Mouse (Mus musculus) midbrain, embryonic 14.5 days (tissue): ENCODE measurements around the gene Csrp1. TPM values are rescaled to one million over a fixed set of nuclear protein-coding genes. Genes with fewer than 3 reads are reported as not detected.
A peak's percentile ranks its signal among the peaks of the same experiment; 100 is the strongest.

Source experiments
- ATAC-seq: fragments of 200-750 bp; cut with Nextera tagmentation; 2 replicates; pipeline ENCODE4 v1.8.0; 2017; ENCODE audit warnings: moderate number of reproducible peaks, moderate library complexity; ENCODE audit not compliant: low FRiP score, low TSS enrichment
- DNase-seq: peaks from one replicate; pipeline ENCODE4 v3.0.0-alpha.2; 2015
- H3K27ac ChIP-seq: fragments of 300-500 bp; sonication (generic); replicated peaks from 2 replicates; pipeline ENCODE4 v1.5.1; 2014; ENCODE audit warnings: mild to moderate bottlenecking, low read depth, low read length, moderate library complexity
- H3K27me3 ChIP-seq: fragments of 300-500 bp; sonication (generic); 2 replicates; pipeline ENCODE4 v1.6.1; 2014; ENCODE audit warnings: low read length, control low read depth, mixed read lengths; ENCODE audit not compliant: control insufficient read depth, insufficient read depth
- H3K36me3 ChIP-seq: fragments of 300-500 bp; sonication (generic); 2 replicates; pipeline ENCODE4 v1.6.1; 2014; ENCODE audit warnings: low read length, control low read depth; ENCODE audit not compliant: control insufficient read depth, insufficient read depth
- H3K4me1 ChIP-seq: fragments of 300-500 bp; sonication (generic); 2 replicates; pipeline ENCODE4 v1.6.1; 2014; ENCODE audit warnings: mild to moderate bottlenecking, antibody characterized with exemption, low read length, control low read depth; ENCODE audit not compliant: control insufficient read depth, insufficient read depth
- H3K4me2 ChIP-seq: fragments of 300-500 bp; sonication (generic); 2 replicates; pipeline ENCODE4 v1.6.1; 2014; ENCODE audit warnings: mild to moderate bottlenecking, low read length, moderate library complexity
- H3K4me3 ChIP-seq: fragments of 300-500 bp; sonication (generic); replicated peaks from 2 replicates; pipeline ENCODE4 v1.5.1; 2014; ENCODE audit warnings: low read depth, low read length
- H3K9ac ChIP-seq: fragments of 300-500 bp; sonication (generic); replicated peaks from 2 replicates; pipeline ENCODE4 v1.6.1; 2014; ENCODE audit warnings: mild to moderate bottlenecking, low read length, moderate library complexity
- H3K9me3 ChIP-seq: fragments of 300-500 bp; sonication (generic); 2 replicates; pipeline ENCODE4 v1.6.1; 2016; ENCODE audit warnings: low read length, control low read depth, mixed read lengths; ENCODE audit not compliant: control insufficient read depth
- WGBS: fragments of 180-500 bp; shearing (Covaris S2); extraction: QIAGEN DNeasy Blood & Tissue Kit; methylation state at CpG from one replicate; pipeline ENCODE4 v1.1.7; 2014; 5-methylcytosine and 5-hydroxymethylcytosine counted together
- polyA plus RNA-seq: library from polyadenylated mRNA; unstranded; fragments of >200 nt; fragmentation: Nextera tagmentation; extraction: Ambion mirVana; gene quantifications from 2 replicates; pipeline ENCODE4 v1.2.1, GENCODE M21; 2014

The Csrp1 gene
- polyA plus RNA-seq, 1 experiment from 2014 or later, result 16.1 TPM

DNA sequence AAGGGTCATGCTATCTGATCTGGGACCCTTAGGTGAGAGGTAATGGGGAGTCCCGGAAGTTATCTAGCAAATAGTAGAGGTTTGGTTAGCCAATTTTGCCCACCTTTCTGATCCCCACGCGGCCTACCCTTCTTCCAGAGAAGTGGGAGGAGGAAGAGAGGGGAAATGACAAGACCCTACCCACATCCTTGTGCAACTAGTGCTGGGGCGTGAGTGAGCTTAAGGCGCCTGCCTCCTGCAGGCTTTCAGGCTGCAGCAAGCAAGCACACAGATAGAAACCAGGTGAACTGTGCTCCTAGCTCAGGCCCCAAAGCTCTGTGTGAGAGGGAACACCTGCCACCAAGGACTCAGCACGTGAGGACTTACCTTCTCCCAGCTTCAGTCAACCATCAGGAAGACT lies 31.2 kb upstream of the Csrp1 start:
- Histone ChIP-seq H3K9ac (peak overlapping the region; percentile 72; the same call in 1 of the 2 replicates), H3K27ac (no peak overlapping the region), H3K27me3 (0 out of 2 replicates have a peak, but pooled peaks cover 8% of the 10 kb centered on the region), H3K9me3 (no peaks in the 10 kb centered on the region), H3K4me3 (peak overlapping the region; percentile 56), H3K4me2 (peak overlapping the region; percentile 98), H3K4me1 (peaks cover 18% of the 10 kb centered on the region), H3K36me3 (no peaks in the 10 kb centered on the region)
- DNase-seq (no peak), ATAC-seq (no peak)
- WGBS, result 11% methylated on average over 6 of the region's 6 CpGs

DNA sequence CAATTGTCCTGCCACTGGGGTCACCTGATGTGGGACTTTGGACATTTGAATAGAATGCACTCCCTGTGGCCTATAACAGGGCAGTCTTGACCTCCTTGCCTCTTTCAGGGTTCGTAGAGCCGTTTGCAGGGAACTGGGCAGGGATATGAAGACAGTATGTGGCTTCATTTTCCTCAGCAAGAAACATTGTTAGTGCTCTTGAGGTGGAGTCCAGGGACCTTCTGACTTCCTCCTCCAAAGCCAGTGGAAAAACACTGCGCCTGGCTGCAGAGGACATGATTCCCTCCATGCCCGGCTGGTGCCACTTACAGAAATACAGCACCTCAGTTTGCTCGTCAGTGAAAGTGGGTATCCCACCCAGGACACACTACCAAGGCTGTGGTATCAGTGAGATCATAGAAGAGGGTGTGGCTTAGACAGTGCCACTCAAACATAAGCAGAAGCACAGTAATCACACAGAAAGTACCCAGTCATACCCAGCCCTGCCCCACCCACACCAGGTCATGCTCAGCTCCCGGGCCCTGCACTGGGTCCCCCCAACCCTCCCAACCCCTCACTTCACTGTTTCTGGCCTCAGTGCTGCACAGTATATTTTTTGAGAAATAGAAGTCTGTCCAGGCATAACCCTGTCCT lies 29.0 kb upstream of the Csrp1 start:
- H3K4me3 ChIP-seq, result no peak overlapping the region
- no peaks in the 10 kb centered on the region for H3K36me3 ChIP-seq
- H3K4me2 ChIP-seq, result no peak overlapping the region
- H3K27me3 ChIP-seq, result 0 out of 2 replicates have a peak, but pooled peaks cover 6% of the 10 kb centered on the region
- no peak overlapping the region for H3K27ac ChIP-seq
- ATAC-seq (no peak), DNase-seq (no peak)
- no peaks in the 10 kb centered on the region for H3K9me3 ChIP-seq
- WGBS, result 78% methylated on average over 6 of the region's 6 CpGs
- H3K9ac ChIP-seq, result no peak overlapping the region
- peaks cover 18% of the 10 kb centered on the region for H3K4me1 ChIP-seq

DNA sequence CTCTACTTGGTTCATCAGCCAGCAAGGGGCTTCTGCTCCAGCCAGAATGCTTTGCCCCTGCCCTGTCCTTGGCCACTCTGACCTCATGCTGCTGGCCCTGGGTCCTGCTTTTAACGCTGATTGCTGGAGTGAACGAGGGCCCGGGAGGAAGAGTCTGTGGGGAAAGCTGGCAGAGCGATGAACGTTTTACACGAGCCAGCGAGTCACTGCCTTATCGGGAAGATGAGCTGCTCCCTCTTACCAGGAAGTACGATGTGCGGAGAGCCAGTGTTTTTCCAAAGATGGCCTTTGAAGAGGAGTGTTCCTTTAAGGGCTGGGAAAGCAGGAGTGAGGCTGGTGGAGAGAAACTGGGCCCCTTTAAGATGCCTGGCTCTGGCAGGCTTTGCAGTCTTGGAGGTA lies 28.4 kb upstream of the Csrp1 start:
- 58% methylated on average over 10 of the region's 10 CpGs for WGBS
- no peak overlapping the region for H3K9ac ChIP-seq
- 0 out of 2 replicates have a peak, but pooled peaks cover under 1% of the 10 kb centered on the region for H3K27me3 ChIP-seq
- no peak overlapping the region for H3K4me3 ChIP-seq
- H3K4me1 ChIP-seq, result peaks cover 14% of the 10 kb centered on the region
- ATAC-seq, result no peak
- H3K4me2 ChIP-seq, result no peak overlapping the region
- H3K27ac ChIP-seq, result no peak overlapping the region
- no peaks in the 10 kb centered on the region for H3K9me3 ChIP-seq
- no peak for DNase-seq
- H3K36me3 ChIP-seq, result no peaks in the 10 kb centered on the region

DNA sequence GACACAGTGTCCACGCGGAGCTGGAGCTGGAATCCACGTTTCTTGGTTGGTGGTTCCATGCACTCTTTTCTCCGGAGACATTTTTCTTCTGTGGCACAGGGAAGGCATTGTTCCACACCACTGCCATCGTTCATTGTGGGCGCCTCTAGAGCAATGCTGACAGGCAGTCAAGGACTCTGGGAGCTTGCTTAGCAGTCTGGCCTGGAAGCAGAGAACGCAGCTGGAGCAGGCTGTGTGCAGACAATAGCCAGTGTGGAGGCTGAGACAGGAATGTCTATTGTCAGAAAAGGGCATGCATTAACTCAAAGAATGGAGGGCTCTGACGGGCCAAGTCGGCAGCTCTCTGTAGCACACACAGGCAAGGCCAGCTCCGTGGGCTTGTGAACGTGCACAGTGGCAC lies 25.7 kb upstream of the Csrp1 start:
- Histone ChIP-seq H3K4me2 (no peak overlapping the region), H3K4me3 (no peak overlapping the region), H3K9me3 (no peaks in the 10 kb centered on the region), H3K27me3 (0 out of 2 replicates have a peak, but pooled peaks cover 3% of the 10 kb centered on the region), H3K4me1 (peaks cover 6% of the 10 kb centered on the region), H3K27ac (no peak overlapping the region), H3K36me3 (no peaks in the 10 kb centered on the region), H3K9ac (no peak overlapping the region)
- no peak for ATAC-seq
- no peak for DNase-seq
- 53% methylated on average over 11 of the region's 11 CpGs for WGBS

DNA sequence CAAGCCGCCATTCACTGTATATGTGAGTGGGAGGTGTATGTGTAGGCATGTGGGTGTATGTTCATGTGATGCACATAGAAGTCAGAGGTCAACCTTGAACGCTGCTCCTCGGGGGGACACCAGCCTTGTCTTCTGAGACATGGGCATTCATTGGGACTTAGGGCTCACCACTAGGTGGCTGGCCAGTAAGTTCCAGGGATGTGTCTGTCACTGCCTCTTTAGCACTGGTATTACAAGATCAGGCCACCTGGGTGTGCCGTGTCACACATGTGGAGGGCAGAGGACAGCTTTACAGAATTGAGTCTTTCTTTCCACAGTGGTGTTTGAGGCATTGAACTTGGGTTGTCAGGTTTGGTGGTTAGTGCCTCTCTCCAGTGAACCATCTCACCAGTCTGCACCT lies 22.4 kb upstream of the Csrp1 start:
- DNase-seq (no peak), ATAC-seq (no peak)
- Histone ChIP-seq H3K4me3 (no peak overlapping the region), H3K9ac (no peak overlapping the region), H3K9me3 (no peaks in the 10 kb centered on the region), H3K4me1 (peaks cover 10% of the 10 kb centered on the region), H3K27ac (no peak overlapping the region), H3K36me3 (no peaks in the 10 kb centered on the region), H3K4me2 (no peak overlapping the region), H3K27me3 (0 out of 2 replicates have a peak, but pooled peaks cover 3% of the 10 kb centered on the region)
- WGBS, result 89% methylated on average over 4 of the region's 4 CpGs

DNA sequence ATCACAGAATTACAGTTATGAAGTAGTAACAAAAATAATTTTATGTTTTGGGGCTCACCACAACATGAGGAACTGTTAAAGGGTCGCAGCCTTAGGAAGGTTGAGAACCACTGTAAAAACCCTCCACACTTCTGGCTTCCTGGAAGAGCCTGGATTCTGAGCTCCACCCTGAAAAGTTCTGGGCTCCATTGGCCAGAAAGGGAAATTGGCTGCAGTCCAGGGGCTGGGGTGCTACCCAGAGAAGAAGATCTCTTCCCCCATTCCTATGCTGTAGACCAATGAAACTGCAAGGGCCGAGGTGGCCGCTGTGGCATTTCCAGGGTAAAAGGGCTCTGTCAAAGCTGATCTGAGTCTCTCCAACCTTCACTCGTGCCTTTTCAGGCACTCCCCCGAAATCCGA lies 21.8 kb upstream of the Csrp1 start:
- H3K4me1 ChIP-seq, result peaks cover 10% of the 10 kb centered on the region
- 0 out of 2 replicates have a peak overlapping the region, but pooled peaks have one; percentile 28 for H3K27ac ChIP-seq
- no peak overlapping the region; the same call in 1 of the 2 replicates for H3K4me2 ChIP-seq
- no peak overlapping the region for H3K4me3 ChIP-seq
- no peaks in the 10 kb centered on the region for H3K9me3 ChIP-seq
- DNase-seq (no peak), ATAC-seq (no peak)
- no peak overlapping the region for H3K9ac ChIP-seq
- WGBS, result 32% methylated on average over 6 of the region's 6 CpGs
- H3K27me3 ChIP-seq, result 0 out of 2 replicates have a peak, but pooled peaks cover 3% of the 10 kb centered on the region
- no peaks in the 10 kb centered on the region for H3K36me3 ChIP-seq

DNA sequence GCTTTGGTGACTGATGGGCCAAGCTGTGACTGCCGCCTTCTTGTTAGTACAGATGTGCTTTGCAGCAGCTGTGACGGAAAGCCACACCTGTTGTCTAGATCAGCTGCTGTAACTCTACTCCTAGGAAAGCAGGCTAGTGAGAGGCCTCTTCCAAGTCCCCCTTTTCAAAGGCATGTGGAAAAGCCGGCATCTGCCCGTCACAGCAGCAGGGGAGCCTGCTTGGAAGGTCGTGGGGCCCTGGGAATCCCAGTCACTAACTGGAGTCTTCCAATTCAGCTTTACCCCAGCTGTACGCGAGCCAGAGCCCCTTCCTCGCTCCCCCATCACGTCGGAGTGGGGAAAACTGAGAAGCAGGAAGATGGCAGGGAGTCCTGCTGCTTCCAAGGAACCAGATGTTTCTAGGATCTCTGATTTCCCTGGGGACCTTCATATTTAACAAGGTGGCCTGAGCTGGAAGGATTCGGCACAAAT lies 21.4 kb upstream of the Csrp1 start:
- ATAC-seq (peak; percentile 35; the same call in 1 of the 2 replicates), DNase-seq (peak; percentile 65)
- Histone ChIP-seq H3K36me3 (no peaks in the 10 kb centered on the region), H3K4me2 (peak overlapping the region; percentile 65), H3K4me1 (peaks cover 10% of the 10 kb centered on the region), H3K9ac (0 out of 2 replicates have a peak overlapping the region, but pooled peaks have one; percentile 42), H3K4me3 (peak overlapping the region; percentile 36), H3K27ac (0 out of 2 replicates have a peak overlapping the region, but pooled peaks have one; percentile 28), H3K27me3 (0 out of 2 replicates have a peak, but pooled peaks cover 3% of the 10 kb centered on the region), H3K9me3 (no peaks in the 10 kb centered on the region)
- 4% methylated on average over 11 of the region's 11 CpGs for WGBS

DNA sequence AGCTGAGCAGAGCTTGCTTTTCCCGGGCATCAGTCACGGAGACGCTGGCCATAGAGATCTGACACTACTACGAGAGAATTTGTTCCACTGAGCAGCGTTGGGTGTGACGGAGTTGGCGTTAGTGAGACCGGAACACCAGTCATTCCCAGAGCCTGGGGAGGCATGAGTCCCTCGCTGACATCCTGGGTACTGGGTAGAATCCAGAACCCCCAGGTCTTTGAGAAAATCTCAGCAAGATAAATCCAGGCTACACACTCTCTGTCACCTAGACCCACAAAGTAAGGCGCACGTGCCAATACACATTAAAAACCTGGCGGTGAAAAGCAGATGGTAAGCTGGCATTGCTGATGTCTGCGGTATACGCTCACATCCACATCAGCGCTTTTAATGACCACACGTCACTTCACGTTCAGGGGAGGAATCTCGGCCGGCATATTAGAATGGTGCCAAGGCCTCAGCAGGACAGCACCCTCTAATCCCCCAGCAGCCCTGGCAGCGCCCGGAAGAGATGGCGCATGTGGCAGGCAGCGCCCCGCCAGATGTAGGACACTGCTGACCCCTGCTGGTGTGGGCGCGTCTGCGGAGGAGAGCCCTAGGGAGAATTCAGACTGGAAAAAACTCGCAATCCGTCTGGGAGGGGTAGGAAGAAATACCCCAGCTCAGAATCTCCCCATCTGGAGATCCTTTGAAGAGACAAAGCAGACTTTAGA lies 20.7 kb upstream of the Csrp1 start:
- H3K4me1 ChIP-seq, result peaks cover 10% of the 10 kb centered on the region
- peak overlapping the region; percentile 42; the same call in 1 of the 2 replicates for H3K9ac ChIP-seq
- H3K9me3 ChIP-seq, result no peaks in the 10 kb centered on the region
- 1% methylated on average over 29 of the region's 29 CpGs for WGBS
- DNase-seq (peak; percentile 91), ATAC-seq (peak; percentile 65; the same call in 1 of the 2 replicates)
- 0 out of 2 replicates have a peak, but pooled peaks cover 3% of the 10 kb centered on the region for H3K27me3 ChIP-seq
- H3K27ac ChIP-seq, result peak overlapping the region; percentile 55; the same call in 1 of the 2 replicates
- peak overlapping the region; percentile 36 for H3K4me3 ChIP-seq
- H3K4me2 ChIP-seq, result peak overlapping the region; percentile 65
- no peaks in the 10 kb centered on the region for H3K36me3 ChIP-seq
